Mouse (Mus musculus) MEL (cell line): ENCODE results near the gene Nuak2. TPM values are rescaled to one million over a fixed set of nuclear protein-coding genes. Genes with fewer than 3 reads are reported as not detected.

Experiments
- DNase-seq: peaks from one replicate; pipeline ENCODE4 v3.0.0; 2011; ENCODE audit warnings: low read depth, low spot score
- H3K27ac ChIP-seq: 2 replicates; pipeline ENCODE4 v1.5.1; 2012; ENCODE audit warnings: low read depth, mild to moderate bottlenecking, control low read depth, low read length, moderate library complexity; ENCODE audit not compliant: control insufficient read depth
- H3K27me3 ChIP-seq, 2 experiments: fragments of 150-350 bp in 1 of 2; sonication (generic) in 1 of 2; 2 replicates each; pipeline ENCODE4 v1.6.1; 2012; ENCODE audit warnings: low read length in 2 of 2, mild to moderate bottlenecking in 2 of 2, improper control_type of control experiment in 1 of 2, moderate library complexity in 1 of 2; ENCODE audit not compliant: insufficient read depth in 2 of 2, control insufficient read depth in 1 of 2
- H3K36me3 ChIP-seq, 2 experiments: 2 replicates each; pipeline ENCODE4 v1.6.1; 2012 to 2014; ENCODE audit warnings: low read length in 2 of 2, improper control_type of control experiment in 1 of 2, inconsistent platforms in 1 of 2, mild to moderate bottlenecking in 1 of 2; ENCODE audit not compliant: insufficient read depth in 2 of 2, control insufficient read depth in 1 of 2
- H3K4me1 ChIP-seq, 2 experiments: fragments of 150-350 bp in 1 of 2; sonication (generic) in 1 of 2; 2 replicates each; pipeline ENCODE4 v1.6.1; 2012; ENCODE audit warnings: low read length in 2 of 2, improper control_type of control experiment in 1 of 2, mild to moderate bottlenecking in 1 of 2; ENCODE audit not compliant: insufficient read depth in 2 of 2, control insufficient read depth in 1 of 2
- H3K4me3 ChIP-seq, 2 experiments: fragments of 150-350 bp in 1 of 2; sonication (generic) in 1 of 2; 2 replicates each; pipeline ENCODE4 v1.5.1; 2012; ENCODE audit warnings: low read depth in 2 of 2, low read length in 2 of 2, mild to moderate bottlenecking in 2 of 2, moderate library complexity in 2 of 2, control low read depth in 1 of 2, improper control_type of control experiment in 1 of 2; ENCODE audit not compliant: control insufficient read depth in 1 of 2, insufficient read depth in 1 of 2
- H3K79me2 ChIP-seq: 2 replicates; pipeline ENCODE4 v1.6.1; 2012; ENCODE audit warnings: mild to moderate bottlenecking, low read length, moderate library complexity; ENCODE audit not compliant: control insufficient read depth, poor library complexity, insufficient read depth
- H3K9ac ChIP-seq: 2 replicates; pipeline ENCODE4 v1.6.1; 2012; ENCODE audit warnings: low read depth, mild to moderate bottlenecking, control low read depth, low read length, moderate library complexity; ENCODE audit not compliant: control insufficient read depth, poor library complexity, severe bottlenecking
- H3K9me3 ChIP-seq: fragments of 150-350 bp; sonication (generic); replicated peaks from 2 replicates; pipeline ENCODE4 v1.6.1; 2012; ENCODE audit warnings: mild to moderate bottlenecking, low read length, improper control_type of control experiment, moderate library complexity; ENCODE audit not compliant: insufficient read depth
- BHLHE40 ChIP-seq: IDR thresholded peaks from 2 replicates; pipeline ENCODE4 v1.6.1; 2012; ENCODE audit warnings: low read depth, mild to moderate bottlenecking, inconsistent platforms, low read length, improper control_type of control experiment, borderline replicate concordance
- CHD2 ChIP-seq: IDR thresholded peaks from 2 replicates; pipeline ENCODE4 v1.6.1; 2011; ENCODE audit warnings: low read length, improper control_type of control experiment
- CTCF ChIP-seq, 3 experiments: IDR thresholded peaks in 2 of 3; conservative IDR thresholded peaks in 1 of 3; 2 replicates each; pipeline ENCODE4 v1.5.1; 2011 to 2012; ENCODE audit warnings: low read length in 3 of 3, low read depth in 2 of 3, mild to moderate bottlenecking in 2 of 3, improper control_type of control experiment in 1 of 3, inconsistent platforms in 1 of 3, mixed read lengths in 1 of 3, moderate library complexity in 1 of 3; ENCODE audit not compliant: control insufficient read depth in 1 of 3, insufficient read depth in 1 of 3, poor library complexity in 1 of 3, severe bottlenecking in 1 of 3
- EP300 ChIP-seq, 2 experiments: IDR thresholded peaks; 2 replicates each; pipeline ENCODE4 v1.6.1; 2011; ENCODE audit warnings: improper control_type of control experiment in 2 of 2, low read length in 2 of 2, low read depth in 1 of 2, mild to moderate bottlenecking in 1 of 2
- GABPA ChIP-seq: IDR thresholded peaks from 2 replicates; pipeline ENCODE4 v1.6.1; 2012; ENCODE audit warnings: low read depth, mild to moderate bottlenecking, inconsistent platforms, low read length, improper control_type of control experiment, moderate library complexity
- GATA1 ChIP-seq: IDR thresholded peaks from 2 replicates; pipeline ENCODE4 v1.6.1; 2011; ENCODE audit warnings: low read depth, low read length, improper control_type of control experiment
- MAX ChIP-seq: IDR thresholded peaks from 2 replicates; pipeline ENCODE4 v1.6.1; 2011; ENCODE audit warnings: low read length, improper control_type of control experiment
- MAZ ChIP-seq: IDR thresholded peaks from 2 replicates; pipeline ENCODE4 v1.6.1; 2012; ENCODE audit warnings: low read depth, mild to moderate bottlenecking, inconsistent platforms, low read length, improper control_type of control experiment
- MXI1 ChIP-seq: IDR thresholded peaks from 2 replicates; pipeline ENCODE4 v1.6.1; 2011; ENCODE audit warnings: mild to moderate bottlenecking, low read depth, low read length, improper control_type of control experiment
- MYC ChIP-seq: IDR thresholded peaks from 2 replicates; pipeline ENCODE4 v1.6.1; 2011; ENCODE audit warnings: low read depth, mild to moderate bottlenecking, low read length, improper control_type of control experiment, moderate library complexity
- NRF1 ChIP-seq: IDR thresholded peaks from 2 replicates; pipeline ENCODE4 v1.6.1; 2014; ENCODE audit warnings: low read depth, mild to moderate bottlenecking, inconsistent platforms, low read length, improper control_type of control experiment, moderate library complexity; ENCODE audit not compliant: poor library complexity, insufficient read depth, severe bottlenecking
- POLR2AphosphoS2 ChIP-seq: IDR thresholded peaks from 2 replicates; pipeline ENCODE4 v1.6.1; 2011; ENCODE audit warnings: low read length, improper control_type of control experiment
- SMC3 ChIP-seq: IDR thresholded peaks from 2 replicates; pipeline ENCODE4 v1.6.1; 2011; ENCODE audit warnings: low read depth, low read length, improper control_type of control experiment
- TBP ChIP-seq: IDR thresholded peaks from 2 replicates; pipeline ENCODE4 v1.8.0; 2011; ENCODE audit warnings: low read depth, low read length, improper control_type of control experiment
- TCF12 ChIP-seq: IDR thresholded peaks from 2 replicates; pipeline ENCODE4 v1.6.1; 2014; ENCODE audit warnings: low read depth, mild to moderate bottlenecking, inconsistent platforms, low read length, improper control_type of control experiment, moderate library complexity
- UBTF ChIP-seq: IDR thresholded peaks from 2 replicates; pipeline ENCODE4 v1.6.1; 2012; ENCODE audit warnings: low read depth, mild to moderate bottlenecking, inconsistent platforms, low read length, improper control_type of control experiment, moderate library complexity, borderline replicate concordance; ENCODE audit not compliant: insufficient read depth
- ZMIZ1 ChIP-seq: IDR thresholded peaks from 2 replicates; pipeline ENCODE4 v1.6.1; 2012; ENCODE audit warnings: low read depth, mild to moderate bottlenecking, inconsistent platforms, low read length, improper control_type of control experiment, moderate library complexity
- ZNF384 ChIP-seq: IDR thresholded peaks from 2 replicates; pipeline ENCODE4 v1.6.1; 2012; ENCODE audit warnings: low read depth, mild to moderate bottlenecking, inconsistent platforms, low read length, improper control_type of control experiment
- polyA plus RNA-seq, 2 experiments: library from polyadenylated mRNA; stranded (reverse) in 1 of 2; unstranded in 1 of 2; fragments of >175 nt in 1 of 2; fragments of >200 nt in 1 of 2; gene quantifications; 2 replicates each; pipeline versions ENCODE4 v1.2.1 to v1.2.4; 2012; ENCODE audit warnings: low replicate concordance in 2 of 2, low read depth in 1 of 2; ENCODE audit not compliant: insufficient read length in 2 of 2, insufficient read depth in 1 of 2, missing spikeins in 1 of 2
- total RNA-seq: library from RNA; depleted of rRNA; stranded (reverse); fragments of 300-350 nt; gene quantifications from 2 replicates; pipeline ENCODE4 v1.2.3, GENCODE M21; 2012

Gene Nuak2
- total and polyA plus RNA-seq, 3 experiments = 3.0 to 3.2 TPM; not detected in 1

DNA sequence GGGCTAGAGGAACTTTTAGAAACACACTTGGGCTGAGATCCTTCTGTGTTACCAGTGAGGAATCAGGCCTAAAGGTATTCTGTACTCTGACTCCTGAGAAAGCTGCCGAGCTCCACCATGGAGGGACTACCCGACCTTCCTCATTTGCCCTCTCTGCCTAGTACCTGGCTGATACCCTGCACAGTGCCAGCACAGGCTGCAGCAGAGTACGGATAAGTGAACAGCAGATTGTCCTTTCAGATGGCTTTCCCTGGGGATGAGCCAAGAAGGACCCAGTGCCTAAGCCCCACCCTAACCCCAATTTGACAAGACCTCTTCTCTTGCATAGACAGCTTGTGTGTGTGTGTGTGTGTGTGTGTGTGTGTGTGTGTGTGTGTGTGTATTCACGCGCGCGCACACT is 7.3 kb upstream of the Nuak2 start:
- H3K27me3 ChIP-seq = peaks cover 0 to 1% of the 10 kb centered on the region in 2 experiments; a peak in 2 of 4 replicates

DNA sequence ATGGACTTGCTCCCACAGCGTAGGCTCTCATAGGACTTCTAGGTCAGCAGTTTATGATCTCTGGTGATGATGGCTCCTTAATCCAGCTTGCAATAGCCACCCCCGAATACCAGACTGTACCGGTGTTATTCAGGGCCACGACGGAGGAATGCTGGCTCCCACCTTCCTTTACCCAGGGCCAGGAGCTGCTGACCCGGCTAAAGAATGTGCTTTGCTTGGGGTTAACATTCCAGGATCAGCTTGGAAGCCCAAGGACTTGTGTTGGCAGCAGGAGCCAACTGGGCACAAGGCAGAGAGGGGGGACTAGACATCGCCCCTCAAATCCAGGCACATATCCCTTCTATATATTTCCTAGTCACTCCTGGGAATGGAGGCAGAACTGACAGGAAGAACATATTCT is 5.2 kb upstream of the Nuak2 start:
- H3K27me3 ChIP-seq = peaks cover 0 to under 1% of the 10 kb centered on the region in 2 experiments; a peak in 1 of 4 replicates
- H3K4me1 ChIP-seq = peaks cover 19 to 43% of the 10 kb centered on the region in 2 experiments
- no peak for DNase-seq
- H3K9ac ChIP-seq = no peak overlapping the region
- H3K36me3 ChIP-seq = peaks cover 0 to 26% of the 10 kb centered on the region in 2 experiments; a peak in 2 of 4 replicates
- TF ChIP-seq GABPA (no peak), SMC3 (no peak), BHLHE40 (no peak), MAX (no peak), ZNF384 (no peak), CTCF (IDR thresholded peaks at IDR 0.05 in 2 of 3, conservative IDR thresholded peaks at IDR 0.05 in 1 of 3; ENCODE audit: control insufficient read depth in 1 of 3, insufficient read depth in 1 of 3, low read depth in 2 of 3, low read length in 3 of 3, poor library complexity in 1 of 3, severe bottlenecking in 1 of 3) (no peak), MXI1 (no peak), UBTF (no peak), TCF12 (no peak), POLR2AphosphoS2 (no peak), MYC (no peak), GATA1 (no peak), TBP (no peak)
- no peaks in the 10 kb centered on the region for H3K79me2 ChIP-seq
- H3K4me3 ChIP-seq = no peak overlapping the region
- H3K9me3 ChIP-seq = no peaks in the 10 kb centered on the region
- no peak overlapping the region for H3K27ac ChIP-seq

More for the DNA sequence above, 7.3 kb upstream of the Nuak2 start:
- Histone ChIP-seq H3K36me3 (peaks cover 0 to 16% of the 10 kb centered on the region in 2 experiments; a peak in 2 of 4 replicates), H3K79me2 (no peaks in the 10 kb centered on the region), H3K27ac (no peak overlapping the region), H3K9me3 (no peaks in the 10 kb centered on the region), H3K4me3 (no peak overlapping the region), H3K4me1 (peaks cover 15 to 26% of the 10 kb centered on the region in 2 experiments), H3K9ac (no peak overlapping the region)
- no peak for TF ChIP-seq TCF12
- TF ChIP-seq EP300 (IDR thresholded peaks at IDR 0.05; ENCODE audit: low read depth in 1 of 2, low read length in 2 of 2) = no peak
- no peak for TF ChIP-seq SMC3
- no peak for TF ChIP-seq GATA1
- TF ChIP-seq MAZ = no peak
- no peak for TF ChIP-seq NRF1
- TF ChIP-seq CHD2 = no peak
- no peak for TF ChIP-seq ZMIZ1
- no peak for DNase-seq
